Mouse (Mus musculus): Measurements from ENCODE around the gene Krtap5-4. TPM values are rescaled to one million over a fixed set of nuclear protein-coding genes. Genes with fewer than 3 reads are reported as not detected.
"Not testable (repeated sequence)": the region's sequence is repeated elsewhere in the genome, so short reads cannot be mapped to it uniquely, and the experiment has no call there.

Gene Krtap5-4
- total RNA-seq (2014; rRNA removed), result not detected in 2 replicates
- polyA plus RNA-seq (2015; fragmentation: Nextera tagmentation; extraction: Ambion mirVana), result not detected in 2 replicates

DNA sequence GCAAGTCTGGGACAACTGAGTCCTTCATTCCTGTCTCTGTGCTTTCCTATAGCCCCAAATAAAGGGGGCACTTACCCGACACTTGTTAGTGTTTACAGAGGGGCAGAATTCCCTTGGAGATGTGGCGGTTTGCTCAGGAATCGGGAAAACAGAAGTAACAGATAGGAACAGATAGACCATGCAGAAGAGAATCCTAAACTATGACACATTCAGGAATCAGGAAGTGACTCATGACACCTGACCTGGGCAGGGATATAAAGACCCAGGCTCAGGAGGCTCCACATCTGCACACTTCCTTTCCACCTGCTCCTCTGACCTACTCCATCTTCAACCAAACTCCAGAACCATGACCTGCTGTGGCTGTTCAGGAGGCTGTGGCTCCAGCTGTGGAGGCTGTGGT is at the start of gene Krtap5-4:
Krtap5-4 (plus strand) TSS at position 301 of the 400 bp plus-strand sequence.
- H3K9me3 ChIP-seq (ENCODE audit: low read length), result no peaks in the 10 kb centered on the region
- ATAC-seq (ENCODE audit: low FRiP score), result no peak
- no peak for TF ChIP-seq CTCF (IDR thresholded peaks at IDR 0.05)
- no peaks in the 10 kb centered on the region for H3K36me3 ChIP-seq (ENCODE audit: insufficient read depth, low read length)
- H3K4me2 ChIP-seq (ENCODE audit: low read depth, low read length, poor library complexity, severe bottlenecking), result no peak within 1 kb of the TSS
- no peak within 1 kb of the TSS for H3K27ac ChIP-seq (ENCODE audit: low read depth, low read length)
- no peaks in the 10 kb centered on the region for H3K4me1 ChIP-seq (ENCODE audit: insufficient read depth, low read length)
- no peak for DNase-seq (ENCODE audit: low spot score)
- WGBS, result 67% methylated on average over 3 of the region's 3 CpGs
- H3K9ac ChIP-seq (replicated peaks; ENCODE audit: low read length, poor library complexity, severe bottlenecking), result no peak within 1 kb of the TSS
- H3K4me3 ChIP-seq (ENCODE audit: low read depth, low read length), result no peak within 1 kb of the TSS
- 0 out of 2 replicates have a peak, but pooled peaks cover 3% of the 10 kb centered on the region for H3K27me3 ChIP-seq (ENCODE audit: insufficient read depth, low read length)

DNA sequence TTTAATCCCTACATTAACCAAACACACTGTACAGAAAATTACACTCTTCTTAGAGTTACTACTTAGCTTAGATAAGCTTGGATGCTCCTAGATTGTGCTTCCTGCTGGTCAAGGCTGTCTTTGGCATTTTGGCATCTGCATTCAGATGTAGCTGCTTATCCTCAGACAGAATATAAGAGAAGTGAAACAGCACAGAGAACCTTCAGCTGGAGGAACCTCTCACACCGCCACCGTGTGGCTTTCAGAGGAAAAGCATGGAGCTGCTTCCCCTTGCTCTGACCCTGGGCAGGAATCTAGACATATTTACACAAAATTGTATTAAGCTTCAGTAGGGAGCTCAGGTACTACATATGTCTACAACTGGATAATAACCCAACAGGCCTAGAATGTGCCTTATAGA is 47.8 kb upstream of the Krtap5-4 start:
- no peak overlapping the region for H3K4me3 ChIP-seq (ENCODE audit: low read depth, low read length)
- no peaks in the 10 kb centered on the region for H3K9me3 ChIP-seq (ENCODE audit: low read length)
- H3K9ac ChIP-seq (replicated peaks; ENCODE audit: low read length, poor library complexity, severe bottlenecking), result no peak overlapping the region
- no peak overlapping the region for H3K27ac ChIP-seq (ENCODE audit: low read depth, low read length)
- no peak overlapping the region for H3K4me2 ChIP-seq (ENCODE audit: low read depth, low read length, poor library complexity, severe bottlenecking)
- 0% methylated on average over 2 of the region's 2 CpGs for WGBS
- H3K36me3 ChIP-seq (ENCODE audit: insufficient read depth, low read length), result no peaks in the 10 kb centered on the region
- DNase-seq (ENCODE audit: low spot score), result peak; percentile 76
- H3K4me1 ChIP-seq (ENCODE audit: insufficient read depth, low read length), result no peaks in the 10 kb centered on the region
- no peaks in the 10 kb centered on the region for H3K27me3 ChIP-seq (ENCODE audit: insufficient read depth, low read length)
- ATAC-seq (ENCODE audit: low FRiP score), result no peak
- TF ChIP-seq CTCF (IDR thresholded peaks at IDR 0.05), result peak; percentile 86

GRCm38 (mm10) chr7:142258254-142258653 is 45.1 kb upstream of the Krtap5-4 start, which contains the start of gene Gm2431:
TSS of gene Gm2431 (minus strand) at chr7:142258354.
- H3K36me3 ChIP-seq (ENCODE audit: insufficient read depth, low read length); H3K9ac ChIP-seq (replicated peaks; ENCODE audit: low read length, poor library complexity, severe bottlenecking); H3K4me1 ChIP-seq (ENCODE audit: insufficient read depth, low read length); H3K4me3 ChIP-seq (ENCODE audit: low read depth, low read length); H3K27ac ChIP-seq (ENCODE audit: low read depth, low read length); DNase-seq (ENCODE audit: low spot score); H3K9me3 ChIP-seq (ENCODE audit: low read length); ATAC-seq (ENCODE audit: low FRiP score); H3K27me3 ChIP-seq (ENCODE audit: insufficient read depth, low read length); H3K4me2 ChIP-seq (ENCODE audit: low read depth, low read length, poor library complexity, severe bottlenecking): not testable (repeated sequence)
- 81% methylated on average over 1 of the region's 1 CpGs for WGBS

DNA sequence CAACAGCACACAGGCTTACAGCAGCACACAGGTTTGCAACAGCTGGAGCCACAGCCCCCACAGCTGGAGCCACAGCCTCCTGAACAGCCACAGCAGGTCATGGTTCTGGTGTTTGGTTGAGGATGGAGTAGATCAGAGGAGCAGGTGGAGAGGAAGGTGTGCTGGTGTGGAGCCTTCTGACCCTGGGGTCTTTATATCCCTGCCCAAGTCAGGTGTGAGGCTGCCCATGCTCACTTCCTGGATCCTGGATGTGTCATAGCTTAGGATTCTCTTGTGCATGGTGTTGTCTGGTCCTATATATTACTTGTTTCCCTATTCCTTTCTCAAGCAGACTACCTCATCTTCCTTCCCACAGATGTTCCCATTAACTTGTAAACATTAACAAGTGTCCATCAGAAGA is 29.1 kb upstream of the Krtap5-4 start, which contains the start of gene Gm4559:
Gm4559 (minus strand) TSS at position 101 of the 400 bp plus-strand sequence.
- not testable (repeated sequence) for H3K4me1 ChIP-seq (ENCODE audit: insufficient read depth, low read length); H3K9ac ChIP-seq (replicated peaks; ENCODE audit: low read length, poor library complexity, severe bottlenecking); ATAC-seq (ENCODE audit: low FRiP score); H3K9me3 ChIP-seq (ENCODE audit: low read length); DNase-seq (ENCODE audit: low spot score); H3K4me3 ChIP-seq (ENCODE audit: low read depth, low read length); H3K36me3 ChIP-seq (ENCODE audit: insufficient read depth, low read length); H3K4me2 ChIP-seq (ENCODE audit: low read depth, low read length, poor library complexity, severe bottlenecking); H3K27me3 ChIP-seq (ENCODE audit: insufficient read depth, low read length); H3K27ac ChIP-seq (ENCODE audit: low read depth, low read length)

DNA sequence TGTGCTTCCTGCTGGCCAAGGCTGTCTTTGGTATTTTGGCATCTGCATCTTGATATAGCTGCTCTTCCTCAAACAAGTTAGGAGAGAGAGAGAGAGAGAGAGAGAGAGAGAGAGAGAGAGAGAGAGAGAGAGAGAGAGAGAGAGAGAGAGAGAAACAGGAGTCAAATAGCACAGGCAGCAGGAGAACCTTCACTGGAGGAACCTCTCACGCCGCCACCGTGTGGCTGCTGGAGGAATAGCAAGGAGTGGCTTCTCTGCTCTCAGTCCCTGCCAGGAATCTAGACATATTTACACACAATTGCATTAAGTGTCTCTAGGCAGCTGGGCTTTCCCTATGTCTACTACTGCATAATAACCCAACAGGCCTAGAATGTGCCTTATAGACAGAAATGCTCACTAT is 25.2 kb upstream of the Krtap5-4 start:
- TF ChIP-seq CTCF (IDR thresholded peaks at IDR 0.05), result peak; percentile 77
- H3K4me2 ChIP-seq (ENCODE audit: low read depth, low read length, poor library complexity, severe bottlenecking); H3K36me3 ChIP-seq (ENCODE audit: insufficient read depth, low read length); H3K27me3 ChIP-seq (ENCODE audit: insufficient read depth, low read length); H3K27ac ChIP-seq (ENCODE audit: low read depth, low read length); H3K9ac ChIP-seq (replicated peaks; ENCODE audit: low read length, poor library complexity, severe bottlenecking); ATAC-seq (ENCODE audit: low FRiP score); H3K4me1 ChIP-seq (ENCODE audit: insufficient read depth, low read length); H3K9me3 ChIP-seq (ENCODE audit: low read length); H3K4me3 ChIP-seq (ENCODE audit: low read depth, low read length): not testable (repeated sequence)
- WGBS, result 0% methylated on average over 3 of the region's 3 CpGs
- peak; percentile 81 for DNase-seq (ENCODE audit: low spot score)

DNA sequence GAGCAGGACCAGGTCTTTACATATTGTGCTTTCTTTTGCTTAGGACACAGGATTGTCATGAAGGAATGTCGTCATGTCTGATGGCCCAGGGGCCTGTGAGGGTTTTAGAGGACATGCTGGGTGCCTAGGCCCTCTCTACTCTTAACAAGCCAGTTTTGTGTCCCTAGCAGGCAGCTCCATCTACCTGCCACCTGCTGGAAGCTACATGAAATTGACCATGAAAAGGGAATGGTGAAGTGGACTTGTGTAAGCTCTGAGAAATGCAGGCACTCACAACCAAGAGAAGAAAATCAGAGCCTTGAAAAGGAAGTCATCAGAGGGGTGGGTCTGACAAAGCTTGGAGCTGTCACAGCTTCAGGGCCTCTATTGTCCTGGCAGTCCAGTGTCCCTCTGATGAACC is 24.1 kb upstream of the Krtap5-4 start:
- H3K4me1 ChIP-seq (ENCODE audit: insufficient read depth, low read length); H3K9me3 ChIP-seq (ENCODE audit: low read length); H3K4me2 ChIP-seq (ENCODE audit: low read depth, low read length, poor library complexity, severe bottlenecking); DNase-seq (ENCODE audit: low spot score); H3K27me3 ChIP-seq (ENCODE audit: insufficient read depth, low read length); H3K4me3 ChIP-seq (ENCODE audit: low read depth, low read length); H3K36me3 ChIP-seq (ENCODE audit: insufficient read depth, low read length); H3K9ac ChIP-seq (replicated peaks; ENCODE audit: low read length, poor library complexity, severe bottlenecking); ATAC-seq (ENCODE audit: low FRiP score); H3K27ac ChIP-seq (ENCODE audit: low read depth, low read length): not testable (repeated sequence)
- 83% methylated on average over 1 of the region's 1 CpGs for WGBS
- peak; percentile 40; the same call in 1 of the 2 replicates for TF ChIP-seq CTCF (IDR thresholded peaks at IDR 0.05)

- H3K4me3 ChIP-seq (ENCODE audit: low read depth, low read length); H3K27ac ChIP-seq (ENCODE audit: low read depth, low read length); ATAC-seq (ENCODE audit: low FRiP score); H3K4me1 ChIP-seq (ENCODE audit: insufficient read depth, low read length); H3K36me3 ChIP-seq (ENCODE audit: insufficient read depth, low read length); H3K9ac ChIP-seq (replicated peaks; ENCODE audit: low read length, poor library complexity, severe bottlenecking); H3K9me3 ChIP-seq (ENCODE audit: low read length); DNase-seq (ENCODE audit: low spot score); H3K4me2 ChIP-seq (ENCODE audit: low read depth, low read length, poor library complexity, severe bottlenecking); H3K27me3 ChIP-seq (ENCODE audit: insufficient read depth, low read length): not testable (repeated sequence)
- 14% methylated on average over 2 of the region's 2 CpGs for WGBS
These were observed 20.5 kb upstream of the Krtap5-4 start for GRCm38 (mm10) chr7:142282847-142283246.

All from midbrain, postnatal 0 days (tissue).